Mouse (Mus musculus) brown adipose tissue, adult 24 weeks (tissue): ENCODE data around the gene Vsnl1. TPM values are rescaled to one million over a fixed set of nuclear protein-coding genes. Genes with fewer than 3 reads are reported as not detected.

Experiments used
- H3K27ac ChIP-seq: fragments of 200-500 bp; replicated peaks from 2 replicates; pipeline ENCODE4 v1.5.1; 2012; ENCODE audit warnings: low read depth, mild to moderate bottlenecking, low read length
- H3K4me1 ChIP-seq: fragments of 200-500 bp; 2 replicates; pipeline ENCODE4 v1.6.1; 2012; ENCODE audit warnings: low read length, mixed read lengths; ENCODE audit not compliant: control insufficient read depth, insufficient read depth, insufficient read length
- H3K4me3 ChIP-seq: fragments of 200-500 bp; 2 replicates; pipeline ENCODE4 v1.5.1; 2012; ENCODE audit warnings: low read depth, mild to moderate bottlenecking, low read length, moderate library complexity; ENCODE audit not compliant: insufficient read depth
- polyA plus RNA-seq: library from polyadenylated mRNA; stranded (reverse); fragments of >200 nt; gene quantifications from 2 replicates; pipeline ENCODE4 v1.2.4, GENCODE M21; 2012; ENCODE audit not compliant: missing spikeins, insufficient read depth, insufficient read length

Gene Vsnl1
- polyA plus RNA-seq, 1 experiment: not detected

DNA sequence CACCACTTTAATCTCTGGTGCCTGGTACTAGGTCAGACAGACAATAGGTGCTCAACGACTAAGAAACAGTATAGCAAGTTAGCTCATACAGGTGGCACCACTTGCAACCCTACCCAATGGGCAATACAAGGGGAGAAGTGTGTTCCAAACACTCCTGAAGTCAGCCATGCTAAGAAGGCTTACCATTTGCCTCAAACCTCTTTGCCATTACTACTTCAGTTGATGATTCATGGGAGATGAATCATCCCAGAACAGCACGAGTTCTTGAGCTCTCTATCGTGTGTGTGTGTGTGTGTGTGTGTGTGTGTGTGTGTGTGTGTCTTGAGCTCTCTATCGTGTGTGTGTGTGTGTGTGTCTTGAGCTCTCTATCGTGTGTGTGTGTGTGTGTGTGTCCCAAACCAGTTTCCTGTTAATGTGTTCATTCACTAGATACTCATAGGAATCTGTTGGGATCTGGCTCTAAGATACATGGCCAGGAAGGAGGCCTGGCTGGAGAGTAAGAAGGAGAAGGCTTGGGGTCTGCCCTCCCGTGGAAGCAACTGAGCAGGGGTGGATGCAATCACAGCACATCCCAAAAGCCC is 94.3 kb downstream of the Vsnl1 start:
- Histone ChIP-seq H3K4me3 (no peak overlapping the region), H3K27ac (no peak overlapping the region), H3K4me1 (no peaks in the 10 kb centered on the region)

DNA sequence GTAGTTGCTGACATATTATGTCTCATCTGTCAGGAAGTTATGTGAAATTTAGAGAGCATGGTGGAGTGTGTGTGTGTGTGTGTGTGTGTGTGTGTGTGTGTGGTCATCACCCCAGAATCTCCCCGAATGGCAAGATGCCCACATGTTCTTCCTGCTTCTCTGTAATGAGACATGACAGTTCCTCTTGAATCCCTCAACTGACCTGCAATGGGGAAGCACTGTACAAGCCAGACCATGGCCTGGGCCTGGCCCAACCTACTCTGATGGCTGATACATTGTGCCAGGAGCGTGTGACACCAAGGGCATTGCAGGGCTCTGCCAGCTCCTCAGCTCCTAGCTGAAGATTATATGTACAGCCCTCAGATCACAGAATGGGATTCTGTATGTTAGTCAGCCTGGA is 98.2 kb downstream of the Vsnl1 start:
- H3K4me3 ChIP-seq: no peak overlapping the region
- H3K27ac ChIP-seq: no peak overlapping the region
- no peaks in the 10 kb centered on the region for H3K4me1 ChIP-seq

DNA sequence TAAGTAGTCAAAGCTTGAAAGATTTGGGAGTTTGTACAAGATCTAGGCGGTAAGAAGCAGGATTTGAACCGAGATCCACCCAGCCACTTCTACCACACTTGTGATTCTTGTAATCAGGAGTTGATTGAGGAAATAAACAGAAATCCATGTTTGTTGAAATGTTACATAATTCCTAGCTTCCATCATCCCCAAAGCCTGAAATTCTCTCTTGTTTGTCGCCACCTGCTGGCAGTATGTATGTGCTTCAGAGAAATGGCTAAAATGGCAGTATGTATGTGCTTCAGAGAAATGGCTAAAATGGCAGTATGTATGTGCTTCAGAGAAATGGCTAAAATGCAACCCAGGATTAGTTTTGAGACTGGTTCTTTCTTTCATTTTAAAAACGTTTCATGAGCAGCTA is 99.6 kb downstream of the Vsnl1 start:
- Histone ChIP-seq H3K4me3 (no peak overlapping the region), H3K4me1 (no peaks in the 10 kb centered on the region), H3K27ac (no peak overlapping the region)

DNA sequence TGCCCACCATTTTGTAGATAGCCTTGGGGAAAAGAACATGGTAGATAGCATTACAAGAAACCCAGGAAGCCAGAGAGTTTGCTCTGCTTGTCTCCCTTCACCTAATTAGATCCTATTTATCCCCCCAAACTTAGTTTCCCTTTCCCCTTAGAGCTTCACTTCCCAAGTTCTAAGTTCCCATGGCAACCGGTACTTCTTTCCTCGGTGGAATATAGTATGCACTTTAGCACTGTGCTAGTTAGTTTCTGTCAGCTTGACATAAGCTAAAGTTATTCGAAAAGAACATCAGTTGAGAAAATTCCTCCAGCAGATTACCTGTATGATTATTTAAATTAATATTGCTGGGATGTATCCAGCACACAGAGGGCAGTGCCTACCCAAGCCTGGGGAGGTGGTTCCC is 109.9 kb downstream of the Vsnl1 start:
- Histone ChIP-seq H3K4me3 (no peak overlapping the region), H3K27ac (no peak overlapping the region)

DNA sequence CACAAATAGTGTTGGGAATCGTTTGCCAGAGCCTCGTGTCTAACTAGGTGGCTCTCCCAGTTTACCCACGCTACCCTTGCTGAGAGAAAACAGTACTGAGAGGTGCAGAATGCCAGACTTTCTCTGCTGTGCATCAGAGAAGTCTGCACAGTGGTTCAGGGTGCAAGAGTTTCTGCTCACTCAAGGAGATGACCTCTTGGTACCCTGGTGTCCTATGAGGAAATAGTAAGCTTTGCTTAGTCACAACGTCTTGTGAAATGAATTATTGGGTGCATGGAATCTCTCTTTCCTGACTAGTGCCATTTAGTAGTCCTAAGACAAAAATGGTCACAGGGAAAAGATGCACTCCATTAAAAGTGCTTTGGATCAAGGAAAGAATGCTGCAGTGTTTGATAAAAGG is 111.9 kb downstream of the Vsnl1 start:
- peaks cover 2% of the 10 kb centered on the region; the same call in 1 of the 2 replicates for H3K4me1 ChIP-seq
- no peak overlapping the region for H3K4me3 ChIP-seq
- H3K27ac ChIP-seq: no peak overlapping the region

More for the DNA sequence above, 109.9 kb downstream of the Vsnl1 start:
- H3K4me1 ChIP-seq: no peaks in the 10 kb centered on the region

DNA sequence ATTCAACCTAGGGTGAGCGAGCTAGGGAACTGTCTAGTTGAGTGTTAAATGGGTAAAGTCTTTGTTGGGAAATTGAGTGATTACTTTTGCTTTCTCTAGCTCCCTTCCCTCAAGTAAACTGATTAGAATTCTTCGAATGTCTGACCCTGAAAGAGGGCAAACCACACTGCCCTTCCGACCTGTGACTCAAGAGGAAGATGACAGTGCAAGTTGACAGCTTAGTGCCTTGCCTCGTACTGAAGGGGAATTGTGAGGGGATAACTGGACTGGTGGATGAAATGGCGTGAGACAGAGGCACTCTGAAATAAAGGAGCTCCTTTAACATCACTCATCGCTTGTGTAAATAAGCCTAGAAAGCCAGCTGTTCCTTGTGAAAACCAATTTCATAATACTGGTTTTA is 118.7 kb downstream of the Vsnl1 start:
- no peak overlapping the region for H3K27ac ChIP-seq

DNA sequence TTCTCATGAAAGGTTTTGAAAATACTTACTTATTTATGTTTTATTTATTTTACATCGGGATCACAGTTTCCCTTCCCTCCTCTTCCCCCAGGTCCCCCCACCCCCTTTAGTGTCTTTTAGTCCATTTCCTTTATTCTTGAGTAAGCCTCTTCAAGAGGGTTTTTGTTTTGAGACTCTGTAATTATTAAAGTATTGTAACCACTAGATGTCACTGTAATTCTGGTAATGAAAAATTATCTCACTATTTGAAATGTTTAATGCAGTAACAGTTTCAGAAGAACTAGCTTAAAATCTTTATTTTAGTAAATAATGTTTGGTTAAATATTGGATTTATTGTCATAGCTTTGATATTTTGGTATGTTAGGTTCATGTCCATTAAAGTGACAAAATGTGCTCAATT is 122.6 kb downstream of the Vsnl1 start:
- H3K4me3 ChIP-seq: no peak overlapping the region
- no peaks in the 10 kb centered on the region for H3K4me1 ChIP-seq
- H3K27ac ChIP-seq: no peak overlapping the region

More for the DNA sequence above, 118.7 kb downstream of the Vsnl1 start:
- Histone ChIP-seq H3K4me1 (peaks cover 2% of the 10 kb centered on the region; the same call in 1 of the 2 replicates), H3K4me3 (no peak overlapping the region)

DNA sequence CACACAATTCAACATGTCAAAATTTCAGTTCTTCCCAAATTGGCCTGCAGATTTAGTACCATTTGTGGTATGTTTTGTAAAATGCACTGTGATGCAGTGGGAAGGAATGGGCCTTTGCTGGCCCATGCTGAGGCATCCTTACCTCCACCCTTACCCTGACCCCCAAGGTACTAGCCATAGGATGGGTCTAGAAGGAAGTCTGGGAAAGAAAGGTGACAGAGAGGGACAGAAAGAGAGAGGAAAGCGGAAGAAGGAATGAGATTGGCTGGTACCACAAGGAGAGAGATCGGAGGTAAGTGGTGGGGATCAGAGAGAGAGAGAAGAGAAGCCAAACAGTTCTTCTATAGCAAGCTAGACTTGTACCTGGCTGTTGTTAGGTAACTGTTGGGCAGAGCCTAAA is 125.3 kb downstream of the Vsnl1 start:
- Histone ChIP-seq H3K4me1 (no peaks in the 10 kb centered on the region), H3K4me3 (no peak overlapping the region), H3K27ac (no peak overlapping the region)

DNA sequence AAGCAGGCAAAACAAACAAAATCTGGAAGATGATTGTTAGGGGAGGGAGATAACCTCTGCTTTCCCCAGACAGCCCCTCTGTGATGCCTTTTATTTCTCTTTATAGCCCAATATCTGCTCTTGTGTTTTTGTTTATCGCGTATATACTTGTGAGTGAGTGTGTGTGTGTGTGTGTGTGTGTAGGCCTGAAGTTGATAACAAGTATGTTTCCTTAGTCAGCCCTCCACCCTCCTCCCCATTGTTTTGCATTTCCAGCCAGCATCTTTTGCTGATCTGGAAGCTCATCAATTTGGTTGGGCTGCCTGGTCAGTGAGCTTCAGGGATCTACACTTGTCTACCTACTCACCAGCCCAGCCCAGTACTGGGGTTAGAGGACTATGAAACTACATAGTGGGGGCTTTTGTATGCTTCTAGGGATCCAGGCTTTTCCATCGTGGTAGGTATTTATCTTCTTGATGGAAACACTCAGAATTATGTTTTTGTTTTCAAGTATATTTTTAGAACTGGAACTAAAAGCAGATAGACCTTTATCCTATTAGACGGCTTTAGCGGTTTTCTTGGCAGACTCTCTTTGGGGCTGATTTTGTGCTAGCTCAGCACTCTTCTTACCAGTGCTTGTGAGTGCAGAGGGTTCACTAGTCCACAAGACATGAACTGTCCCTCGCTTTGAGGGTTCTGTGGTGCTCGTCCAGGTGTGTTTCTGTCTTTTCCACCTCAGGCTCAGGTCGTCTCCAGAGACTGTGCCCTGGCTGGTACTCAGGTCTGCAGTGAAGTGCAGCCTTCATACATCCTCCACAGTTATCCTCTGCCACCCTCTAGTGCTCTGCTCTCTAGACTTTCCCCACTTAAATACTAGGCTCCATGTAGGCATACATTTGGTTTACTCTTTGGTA is 129.4 kb downstream of the Vsnl1 start:
- Histone ChIP-seq H3K4me1 (no peaks in the 10 kb centered on the region), H3K27ac (no peak overlapping the region), H3K4me3 (no peak overlapping the region)

DNA sequence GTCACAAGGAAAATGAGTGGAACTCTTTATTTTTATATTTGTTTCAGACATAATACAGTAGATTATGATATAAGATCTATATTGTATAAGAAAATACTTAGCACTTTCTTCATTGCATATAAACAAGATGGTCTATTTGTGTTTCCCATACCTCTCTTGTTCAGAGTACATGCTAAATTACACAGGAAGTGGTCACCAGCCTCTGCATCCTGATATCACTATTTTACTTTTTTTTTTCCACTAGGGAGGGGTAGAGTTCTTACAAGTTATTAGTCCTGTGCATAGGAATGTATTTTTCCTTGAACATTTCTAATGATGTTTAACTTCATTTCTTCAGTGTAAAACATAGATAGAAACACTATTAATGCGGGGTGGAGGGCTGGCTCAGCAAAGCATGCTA is 135.6 kb downstream of the Vsnl1 start:
- H3K4me3 ChIP-seq: no peak overlapping the region
- no peak overlapping the region for H3K27ac ChIP-seq
- H3K4me1 ChIP-seq: no peaks in the 10 kb centered on the region

DNA sequence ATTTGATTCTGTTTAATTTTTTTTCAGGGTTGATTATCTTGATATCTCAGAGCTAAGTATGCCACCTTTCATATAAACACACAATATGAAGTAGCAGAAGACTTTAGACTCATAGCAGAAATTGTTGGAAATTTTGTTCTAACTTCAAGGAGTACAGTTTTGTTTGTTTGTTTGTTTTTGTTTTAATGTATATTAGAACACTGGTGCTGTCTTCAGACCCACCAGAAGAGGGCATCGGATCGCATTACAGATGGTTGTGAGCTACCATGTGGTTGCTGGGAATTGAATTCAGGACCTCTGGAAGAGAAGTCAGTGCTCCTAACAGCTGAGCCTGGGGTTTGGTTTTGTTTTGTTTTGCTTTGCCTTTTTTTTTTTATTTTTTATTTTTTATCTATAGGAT is 150.0 kb downstream of the Vsnl1 start:
- Histone ChIP-seq H3K27ac (no peak overlapping the region), H3K4me3 (no peak overlapping the region), H3K4me1 (no peaks in the 10 kb centered on the region)

DNA sequence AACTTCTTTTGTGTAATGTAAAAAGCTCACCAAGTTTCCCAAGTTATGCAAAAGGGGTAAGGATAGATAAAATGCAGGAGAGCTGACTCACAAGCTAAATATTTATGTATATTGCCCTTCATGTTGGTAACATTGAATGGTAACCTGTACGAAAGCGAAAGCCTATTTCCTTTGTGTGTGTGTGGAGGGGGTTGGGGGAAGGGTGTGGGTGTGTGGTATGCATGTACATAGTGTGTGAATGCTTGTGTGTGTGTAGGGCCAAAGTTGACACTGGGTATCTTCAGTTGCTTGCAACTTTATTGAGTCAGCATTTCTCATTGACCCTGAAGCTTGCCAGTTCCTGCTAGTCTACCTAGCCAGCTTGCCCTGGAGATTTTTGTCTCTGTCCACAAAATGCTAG is 154.8 kb downstream of the Vsnl1 start:
- Histone ChIP-seq H3K4me1 (no peaks in the 10 kb centered on the region; the same call in 1 of the 2 replicates), H3K27ac (no peak overlapping the region), H3K4me3 (no peak overlapping the region)

DNA sequence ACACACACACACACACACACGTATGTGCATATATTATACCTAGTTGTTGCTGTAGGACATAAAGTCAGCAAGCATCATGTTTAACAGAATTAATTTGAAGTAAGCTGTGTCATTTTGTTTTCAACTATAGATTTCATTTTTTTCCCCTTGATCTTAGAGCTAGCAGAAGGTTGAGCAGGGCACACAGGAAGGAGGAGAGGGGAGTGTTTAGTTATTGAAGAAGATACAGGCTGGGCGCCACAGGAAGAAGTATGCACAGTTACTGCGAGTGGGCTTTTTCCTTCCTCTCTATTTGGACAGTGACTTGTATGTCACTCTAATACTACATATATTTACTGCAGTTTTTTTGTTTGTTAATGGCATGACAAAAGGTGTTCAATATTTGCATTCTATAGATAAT is 156.5 kb downstream of the Vsnl1 start:
- Histone ChIP-seq H3K4me1 (no peaks in the 10 kb centered on the region; the same call in 1 of the 2 replicates), H3K27ac (no peak overlapping the region), H3K4me3 (no peak overlapping the region)

DNA sequence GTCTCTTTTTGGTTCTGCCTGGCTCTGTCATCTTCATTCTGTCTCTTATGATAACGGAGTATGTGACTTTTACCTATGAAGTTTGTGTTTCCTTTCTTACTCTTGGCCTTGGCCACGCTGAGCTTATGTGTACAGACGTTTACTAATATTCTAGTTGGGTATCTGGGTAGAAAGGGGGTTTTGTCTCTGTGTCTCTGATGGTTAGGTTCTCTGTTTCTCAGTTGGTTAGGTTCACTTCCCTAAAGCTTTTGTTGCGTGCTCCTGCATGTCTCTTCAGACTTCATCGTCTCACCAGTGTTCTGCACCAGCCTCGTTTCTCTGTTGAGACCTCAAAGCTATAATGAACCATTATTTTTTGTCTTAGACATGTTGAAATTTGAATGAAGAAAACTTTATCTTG is 159.2 kb downstream of the Vsnl1 start:
- H3K4me1 ChIP-seq: no peaks in the 10 kb centered on the region; the same call in 1 of the 2 replicates
- H3K4me3 ChIP-seq: no peak overlapping the region

DNA sequence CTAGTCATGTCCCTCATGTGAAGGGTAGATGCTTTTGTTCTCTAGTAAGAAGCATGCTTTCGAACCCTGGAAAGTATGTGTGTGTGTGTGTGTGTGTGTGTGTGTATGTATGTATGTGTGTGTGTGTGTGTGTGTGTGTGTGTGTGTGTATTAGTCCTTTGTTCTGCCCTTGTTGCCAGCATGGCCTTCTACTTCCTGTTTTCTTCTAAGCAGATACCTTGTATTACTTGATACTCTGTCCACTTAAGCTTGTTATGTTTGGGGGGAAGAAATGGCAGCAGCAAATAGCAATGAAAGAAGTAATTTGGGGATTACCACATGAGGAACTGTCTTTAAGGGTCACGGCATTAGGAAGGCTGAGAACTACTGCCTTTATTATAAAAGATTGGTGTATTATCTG is 159.8 kb downstream of the Vsnl1 start:
- H3K4me1 ChIP-seq: no peaks in the 10 kb centered on the region; the same call in 1 of the 2 replicates

More for the DNA sequence above, 159.2 kb downstream of the Vsnl1 start:
- H3K27ac ChIP-seq: no peak overlapping the region

More for the DNA sequence above, 159.8 kb downstream of the Vsnl1 start:
- Histone ChIP-seq H3K4me3 (no peak overlapping the region), H3K27ac (no peak overlapping the region)
